Mouse (Mus musculus) lung, adult 2 months (tissue): ENCODE data around the gene Edf1.

ENCODE experiments used
- CTCF ChIP-seq: fragments of 200-500 bp; IDR thresholded peaks from 2 replicates; pipeline ENCODE4 v1.5.1; 2011; ENCODE audit warnings: mild to moderate bottlenecking, low read length, control low read depth; ENCODE audit not compliant: insufficient read depth
- POLR2A ChIP-seq: fragments of 200-500 bp; IDR thresholded peaks from 2 replicates; pipeline ENCODE4 v1.6.1; 2011; ENCODE audit warnings: low read depth, mild to moderate bottlenecking, control low read depth, low read length, borderline replicate concordance; ENCODE audit errors: extremely low read depth

GRCm38 (mm10) chr2:25557221-25557963 is at the start of gene Edf1:
- TF ChIP-seq CTCF (no peak), POLR2A (peak; percentile 80)
